Mouse (Mus musculus) midbrain, embryonic 14.5 days (tissue): ENCODE results near the gene Cnot6l. TPM values are rescaled to one million over a fixed set of nuclear protein-coding genes. Genes with fewer than 3 reads are reported as not detected.

ENCODE experiments used
- ATAC-seq: fragments of 200-750 bp; cut with Nextera tagmentation; 2 replicates; pipeline ENCODE4 v1.8.0; 2017; ENCODE audit warnings: moderate number of reproducible peaks, moderate library complexity; ENCODE audit not compliant: low FRiP score, low TSS enrichment
- DNase-seq: peaks from one replicate; pipeline ENCODE4 v3.0.0-alpha.2; 2015
- H3K27ac ChIP-seq: fragments of 300-500 bp; sonication (generic); replicated peaks from 2 replicates; pipeline ENCODE4 v1.5.1; 2014; ENCODE audit warnings: mild to moderate bottlenecking, low read depth, low read length, moderate library complexity
- H3K27me3 ChIP-seq: fragments of 300-500 bp; sonication (generic); 2 replicates; pipeline ENCODE4 v1.6.1; 2014; ENCODE audit warnings: low read length, control low read depth, mixed read lengths; ENCODE audit not compliant: control insufficient read depth, insufficient read depth
- H3K36me3 ChIP-seq: fragments of 300-500 bp; sonication (generic); 2 replicates; pipeline ENCODE4 v1.6.1; 2014; ENCODE audit warnings: low read length, control low read depth; ENCODE audit not compliant: control insufficient read depth, insufficient read depth
- H3K4me1 ChIP-seq: fragments of 300-500 bp; sonication (generic); 2 replicates; pipeline ENCODE4 v1.6.1; 2014; ENCODE audit warnings: mild to moderate bottlenecking, antibody characterized with exemption, low read length, control low read depth; ENCODE audit not compliant: control insufficient read depth, insufficient read depth
- H3K4me2 ChIP-seq: fragments of 300-500 bp; sonication (generic); 2 replicates; pipeline ENCODE4 v1.6.1; 2014; ENCODE audit warnings: mild to moderate bottlenecking, low read length, moderate library complexity
- H3K4me3 ChIP-seq: fragments of 300-500 bp; sonication (generic); replicated peaks from 2 replicates; pipeline ENCODE4 v1.5.1; 2014; ENCODE audit warnings: low read depth, low read length
- H3K9ac ChIP-seq: fragments of 300-500 bp; sonication (generic); replicated peaks from 2 replicates; pipeline ENCODE4 v1.6.1; 2014; ENCODE audit warnings: mild to moderate bottlenecking, low read length, moderate library complexity
- H3K9me3 ChIP-seq: fragments of 300-500 bp; sonication (generic); 2 replicates; pipeline ENCODE4 v1.6.1; 2016; ENCODE audit warnings: low read length, control low read depth, mixed read lengths; ENCODE audit not compliant: control insufficient read depth
- WGBS: fragments of 180-500 bp; shearing (Covaris S2); extraction: QIAGEN DNeasy Blood & Tissue Kit; methylation state at CpG from one replicate; pipeline ENCODE4 v1.1.7; 2014; 5-methylcytosine and 5-hydroxymethylcytosine counted together
- polyA plus RNA-seq: library from polyadenylated mRNA; unstranded; fragments of >200 nt; fragmentation: Nextera tagmentation; extraction: Ambion mirVana; gene quantifications from 2 replicates; pipeline ENCODE4 v1.2.1, GENCODE M21; 2014

Cnot6l gene
- polyA plus RNA-seq, 1 experiment from 2014 or later = 19.2 TPM

DNA sequence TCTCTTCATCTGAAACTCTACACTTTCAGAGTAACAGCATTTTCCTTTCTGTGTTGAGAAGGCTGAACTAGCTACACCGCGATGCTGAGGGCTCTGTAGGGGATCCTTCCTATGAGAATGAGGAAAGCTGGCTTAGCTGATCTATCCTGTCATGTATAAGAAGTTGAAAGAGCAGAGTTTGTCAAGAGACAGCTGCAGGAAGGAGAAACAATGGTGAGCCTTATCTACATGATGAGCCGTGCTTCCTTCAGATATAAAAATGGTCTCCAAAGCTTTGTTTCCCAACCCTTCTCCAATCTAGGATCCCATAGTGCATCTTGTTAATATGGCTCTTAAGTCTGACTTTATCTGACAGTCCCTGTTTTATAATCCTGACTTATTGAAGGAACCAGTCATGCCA is 6.5 kb upstream of the Cnot6l start:
- 75% methylated on average over 3 of the region's 3 CpGs for WGBS

DNA sequence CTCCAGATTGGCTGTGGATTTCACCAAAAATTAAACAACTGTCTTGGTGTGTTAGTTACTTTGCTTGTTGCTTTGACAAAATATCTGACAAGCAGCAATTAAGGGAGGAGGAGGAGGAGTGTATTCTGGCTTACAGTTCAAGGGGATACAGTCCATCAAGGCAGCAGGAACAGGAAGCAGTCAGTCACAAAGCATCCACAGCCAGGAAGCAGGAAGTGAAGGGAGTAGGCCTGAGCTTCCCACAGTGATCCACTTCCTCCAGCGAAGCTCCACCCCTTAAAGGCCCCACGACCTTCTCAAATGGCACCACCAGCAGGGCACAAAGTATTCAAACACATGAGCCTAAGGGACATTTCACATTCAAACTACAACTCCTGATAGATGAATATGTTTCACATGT is 2.8 kb upstream of the Cnot6l start:
- no peak for ATAC-seq

More for the DNA sequence above, 6.5 kb upstream of the Cnot6l start:
- Histone ChIP-seq H3K27ac (no peak overlapping the region), H3K36me3 (no peaks in the 10 kb centered on the region), H3K9me3 (no peaks in the 10 kb centered on the region), H3K9ac (no peak overlapping the region), H3K4me2 (no peak overlapping the region), H3K27me3 (no peaks in the 10 kb centered on the region), H3K4me1 (no peaks in the 10 kb centered on the region), H3K4me3 (no peak overlapping the region)
- DNase-seq (no peak), ATAC-seq (no peak)

DNA sequence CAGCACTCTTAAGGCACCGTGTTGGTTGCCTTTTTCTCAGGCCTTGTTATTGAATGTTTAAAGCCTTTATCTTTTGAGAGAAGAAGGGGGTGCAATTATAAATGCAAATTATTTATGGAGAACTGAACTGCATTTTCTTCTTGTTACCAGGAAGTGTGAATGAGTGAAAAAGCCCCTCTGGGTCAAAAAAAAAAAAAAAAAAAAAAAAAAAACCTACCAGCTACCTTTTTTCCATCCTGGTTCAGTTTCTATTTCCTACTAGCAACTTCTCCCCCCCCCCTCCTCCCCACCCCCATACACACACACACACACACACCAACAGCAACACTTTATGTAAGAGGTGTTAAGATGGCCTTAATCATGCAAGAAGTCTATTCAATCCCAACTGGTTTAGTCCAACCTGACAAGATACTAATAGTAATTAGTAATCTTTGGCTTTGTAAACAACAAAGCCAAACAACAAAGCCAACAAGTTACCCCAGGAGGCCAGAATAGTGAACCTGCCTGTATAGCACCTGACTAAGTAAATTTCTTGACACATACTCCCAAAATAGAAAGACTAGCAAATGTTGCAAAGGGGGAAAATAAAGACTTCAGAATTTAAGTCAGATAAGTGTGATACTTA is 463 bp downstream of the Cnot6l start:
- Histone ChIP-seq H3K27me3 (no peaks in the 10 kb centered on the region), H3K27ac (peak overlapping the region; percentile 99), H3K4me3 (peak overlapping the region; percentile 89), H3K9ac (peak overlapping the region; percentile 96), H3K4me1 (peaks cover 14% of the 10 kb centered on the region), H3K4me2 (peak overlapping the region; percentile 82), H3K9me3 (no peaks in the 10 kb centered on the region), H3K36me3 (no peaks in the 10 kb centered on the region)
- 0% methylated on average over 1 of the region's 1 CpGs for WGBS
- no peak for DNase-seq
- no peak for ATAC-seq

More for the DNA sequence above, 2.8 kb upstream of the Cnot6l start:
- no peak overlapping the region for H3K27ac ChIP-seq
- H3K4me1 ChIP-seq = 0 out of 2 replicates have a peak, but pooled peaks cover 4% of the 10 kb centered on the region
- H3K9ac ChIP-seq = no peak overlapping the region
- H3K36me3 ChIP-seq = no peaks in the 10 kb centered on the region
- H3K4me3 ChIP-seq = no peak overlapping the region
- no peak for DNase-seq
- H3K27me3 ChIP-seq = no peaks in the 10 kb centered on the region
- no peaks in the 10 kb centered on the region for H3K9me3 ChIP-seq
- 75% methylated on average over 2 of the region's 2 CpGs for WGBS
- H3K4me2 ChIP-seq = no peak overlapping the region

DNA sequence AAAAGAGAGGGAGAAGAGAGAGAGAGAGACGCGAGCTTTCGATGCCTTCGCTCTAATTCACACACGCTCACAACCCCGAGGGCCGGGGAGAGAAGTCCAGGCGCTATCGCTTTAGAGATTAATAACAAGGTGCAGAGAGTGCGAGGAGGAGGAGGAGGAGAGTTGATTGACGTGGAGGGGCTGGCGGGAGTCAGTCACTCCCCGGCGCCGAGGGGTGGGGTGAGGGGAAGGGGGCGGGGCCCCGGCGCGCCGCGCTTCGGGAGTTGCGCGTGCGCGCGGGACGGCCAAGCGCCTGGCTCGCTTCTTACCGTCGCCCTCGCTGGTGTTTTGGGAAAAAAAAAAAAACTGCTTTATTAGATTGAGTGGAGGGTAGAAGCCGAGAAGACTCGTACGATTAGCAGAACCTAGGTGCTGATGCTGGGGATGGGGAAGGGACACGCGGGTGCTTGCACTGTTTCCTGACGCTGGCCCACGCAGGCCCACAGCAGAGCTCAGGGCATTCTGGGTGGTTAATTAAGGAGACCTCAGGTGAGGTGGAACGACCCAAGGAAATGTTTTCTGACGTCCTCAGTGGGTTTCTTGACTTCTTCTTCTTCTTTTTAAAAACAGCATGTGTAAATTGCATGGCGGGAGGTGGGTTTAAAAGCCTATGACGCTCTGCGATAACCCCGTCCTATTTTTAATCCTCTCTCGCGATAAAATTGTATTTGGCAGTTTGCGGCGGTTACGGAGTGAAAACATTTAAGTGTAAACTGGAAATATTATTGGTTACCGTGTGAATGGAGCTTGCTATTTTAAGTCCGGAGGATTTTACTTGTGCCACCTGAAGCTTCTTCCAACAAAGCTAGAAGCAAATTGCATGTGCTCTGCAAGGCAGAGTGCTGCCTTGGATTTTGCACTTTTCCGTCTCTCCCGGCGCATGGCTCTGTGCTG is 1.3 kb downstream of the Cnot6l start:
- H3K4me2 ChIP-seq = peak overlapping the region; percentile 82
- under 1% methylated on average over 56 of the region's 56 CpGs for WGBS
- peak overlapping the region; percentile 99 for H3K27ac ChIP-seq
- ATAC-seq = peak; percentile 92
- H3K4me1 ChIP-seq = peaks cover 14% of the 10 kb centered on the region
- H3K4me3 ChIP-seq = peak overlapping the region; percentile 89
- H3K9ac ChIP-seq = peak overlapping the region; percentile 96
- H3K9me3 ChIP-seq = no peaks in the 10 kb centered on the region
- no peaks in the 10 kb centered on the region for H3K36me3 ChIP-seq
- peak; percentile 97 for DNase-seq
- no peaks in the 10 kb centered on the region for H3K27me3 ChIP-seq

DNA sequence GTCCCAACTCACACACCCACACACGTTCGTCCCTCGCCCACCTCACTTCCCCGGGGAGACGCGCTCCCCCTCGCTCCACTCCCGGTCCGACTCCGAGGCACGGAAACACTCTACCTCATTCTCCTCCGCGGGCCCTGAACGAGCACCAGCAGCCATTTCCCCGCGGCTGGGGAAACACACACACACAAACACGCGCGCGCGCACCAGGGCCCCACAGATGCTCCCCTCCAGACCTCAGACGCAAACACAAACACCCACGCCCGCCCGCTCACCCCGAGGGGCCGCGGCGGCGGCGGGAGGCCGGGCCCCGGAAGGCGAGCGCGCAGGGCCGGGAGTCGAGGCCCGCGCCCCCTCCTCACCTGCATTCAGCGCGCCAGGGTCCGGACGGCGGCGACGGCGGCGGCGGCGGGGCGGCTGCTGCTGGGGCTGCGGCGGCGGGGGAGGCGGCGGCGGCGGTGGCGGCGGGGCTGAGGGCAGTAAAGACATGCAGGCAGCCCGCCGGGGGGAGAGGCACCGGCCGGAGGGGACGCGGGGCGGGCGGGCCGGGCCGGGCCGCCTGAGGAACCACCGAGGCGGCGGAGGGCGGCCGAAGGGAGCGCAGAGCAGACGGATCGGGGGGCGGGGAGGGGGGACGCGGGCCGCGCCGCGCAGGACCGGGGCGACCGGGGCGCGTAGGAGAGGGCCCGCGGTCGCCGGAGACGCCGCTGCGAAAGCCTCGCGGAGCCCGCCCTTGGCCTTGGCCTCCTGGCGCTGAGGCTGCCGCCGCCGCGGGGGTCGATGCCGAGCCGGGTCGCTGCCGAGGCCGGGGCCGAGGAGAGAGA is 2.2 kb downstream of the Cnot6l start:
- under 1% methylated on average over 97 of the region's 114 CpGs for WGBS

DNA sequence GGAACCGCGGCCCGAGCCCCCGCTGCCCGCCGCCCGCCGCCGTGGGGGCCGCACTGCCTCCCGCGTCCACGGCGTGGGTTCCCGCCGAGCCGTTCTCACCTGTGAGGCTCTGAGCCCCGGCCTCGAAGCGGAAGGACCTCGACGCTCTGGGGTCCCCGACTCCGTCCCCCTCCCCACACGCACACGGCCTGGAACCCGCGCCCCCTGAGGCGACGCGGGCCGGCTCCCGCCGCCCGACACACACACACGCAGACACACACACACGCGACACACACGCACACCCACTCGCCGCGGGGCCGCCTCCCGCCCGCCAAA is 2.8 kb downstream of the Cnot6l start:
- DNase-seq (peak; percentile 72), ATAC-seq (no peak; the same call in 1 of the 2 replicates)
- peak overlapping the region; percentile 82 for H3K4me2 ChIP-seq
- peak overlapping the region; percentile 99 for H3K27ac ChIP-seq
- no peaks in the 10 kb centered on the region for H3K9me3 ChIP-seq
- peak overlapping the region; percentile 96 for H3K9ac ChIP-seq
- under 1% methylated on average over 43 of the region's 45 CpGs for WGBS
- no peaks in the 10 kb centered on the region for H3K27me3 ChIP-seq
- H3K4me3 ChIP-seq = peak overlapping the region; percentile 89
- no peaks in the 10 kb centered on the region for H3K36me3 ChIP-seq
- peaks cover 14% of the 10 kb centered on the region for H3K4me1 ChIP-seq

More for the DNA sequence above, 2.2 kb downstream of the Cnot6l start:
- no peaks in the 10 kb centered on the region for H3K9me3 ChIP-seq
- peak; percentile 74 for DNase-seq
- H3K4me1 ChIP-seq = peaks cover 14% of the 10 kb centered on the region
- no peaks in the 10 kb centered on the region for H3K27me3 ChIP-seq
- ATAC-seq = peak; percentile 65
- peak overlapping the region; percentile 99 for H3K27ac ChIP-seq
- H3K4me2 ChIP-seq = peak overlapping the region; percentile 82
- H3K36me3 ChIP-seq = no peaks in the 10 kb centered on the region
- peak overlapping the region; percentile 89 for H3K4me3 ChIP-seq
- peak overlapping the region; percentile 96 for H3K9ac ChIP-seq

DNA sequence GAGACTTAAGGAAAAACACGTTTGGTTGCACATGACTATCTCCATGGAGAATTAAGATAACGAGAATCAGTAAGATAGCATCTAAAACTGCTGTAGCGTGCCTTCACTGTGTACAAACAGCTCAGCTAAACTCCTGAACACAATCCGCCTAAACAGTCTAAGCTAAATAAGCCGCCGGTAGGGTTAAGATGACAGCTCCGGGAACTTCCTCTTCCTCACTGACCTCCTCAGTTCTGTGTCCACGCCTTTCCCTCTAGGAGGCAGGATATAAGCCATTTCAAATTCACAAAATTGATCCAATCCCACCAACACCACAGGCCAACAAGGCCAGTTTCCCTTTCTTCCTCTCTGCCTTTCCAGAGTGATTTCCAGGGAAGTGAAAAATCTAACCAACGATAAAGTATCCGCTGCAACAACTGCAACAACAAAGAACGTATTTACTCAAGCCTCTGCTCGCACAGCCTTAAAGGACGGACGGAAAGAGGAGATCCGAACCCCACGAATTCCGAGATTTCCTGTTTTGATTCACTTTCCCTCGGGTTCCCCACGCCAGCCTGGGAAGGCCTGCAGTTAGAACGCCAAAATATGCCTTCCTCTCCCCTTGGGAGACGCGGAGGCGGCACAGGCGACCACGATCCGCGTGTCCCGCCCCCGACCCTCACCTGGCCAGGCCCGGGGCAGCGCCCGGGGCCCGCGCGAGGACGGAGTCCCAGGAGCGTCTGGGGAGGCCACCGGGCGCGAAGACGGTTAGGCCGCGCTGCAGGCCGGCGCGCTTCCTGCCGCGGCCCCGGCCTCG is 3.3 kb downstream of the Cnot6l start:
- under 1% methylated on average over 46 of the region's 50 CpGs for WGBS
- Histone ChIP-seq H3K27me3 (no peaks in the 10 kb centered on the region), H3K4me2 (peak overlapping the region; percentile 82), H3K4me1 (peaks cover 14% of the 10 kb centered on the region), H3K27ac (peak overlapping the region; percentile 99), H3K9ac (peak overlapping the region; percentile 96), H3K9me3 (no peaks in the 10 kb centered on the region), H3K4me3 (peak overlapping the region; percentile 89), H3K36me3 (no peaks in the 10 kb centered on the region)
- DNase-seq (peak; percentile 55), ATAC-seq (peak; percentile 4; the same call in 1 of the 2 replicates)

DNA sequence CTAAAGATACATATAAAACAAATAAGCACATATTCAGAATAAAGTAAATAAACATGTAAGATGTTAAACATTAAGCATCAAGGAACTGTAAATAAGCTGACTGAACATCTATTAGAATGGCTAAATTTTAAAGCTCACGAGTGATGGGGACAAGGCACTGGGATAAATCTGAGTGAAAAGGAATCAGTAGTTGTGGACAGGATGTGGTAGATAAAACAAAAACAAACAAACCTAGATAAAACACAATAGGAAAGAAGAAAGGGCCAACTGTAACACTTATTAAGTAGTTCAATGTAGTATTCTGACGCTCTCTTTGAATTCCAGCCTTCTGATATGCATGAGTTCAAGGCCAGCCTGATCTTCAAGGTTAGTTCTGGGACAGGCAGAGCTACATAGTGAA is 21.6 kb downstream of the Cnot6l start:
- H3K9ac ChIP-seq = no peak overlapping the region
- H3K4me1 ChIP-seq = no peaks in the 10 kb centered on the region
- no peak overlapping the region for H3K4me3 ChIP-seq
- no peak overlapping the region for H3K27ac ChIP-seq
- H3K9me3 ChIP-seq = no peaks in the 10 kb centered on the region
- DNase-seq = no peak
- no peaks in the 10 kb centered on the region for H3K27me3 ChIP-seq
- H3K4me2 ChIP-seq = no peak overlapping the region
- ATAC-seq = no peak
- 93% methylated on average over 2 of the region's 2 CpGs for WGBS
- no peaks in the 10 kb centered on the region for H3K36me3 ChIP-seq
